Mouse (Mus musculus) ES-E14 (cell line): ENCODE measurements around the gene Acp5.

Experiments used
- HCFC1 ChIP-seq: IDR thresholded peaks from 2 replicates; pipeline ENCODE4 v1.6.1; 2012; ENCODE audit warnings: low read length, inconsistent platforms, borderline replicate concordance; ENCODE audit not compliant: insufficient read depth
- MAFK ChIP-seq: IDR thresholded peaks from 2 replicates; pipeline ENCODE4 v1.6.1; 2014; ENCODE audit warnings: mild to moderate bottlenecking, low read depth, low read length, inconsistent platforms; ENCODE audit not compliant: insufficient read depth

DNA sequence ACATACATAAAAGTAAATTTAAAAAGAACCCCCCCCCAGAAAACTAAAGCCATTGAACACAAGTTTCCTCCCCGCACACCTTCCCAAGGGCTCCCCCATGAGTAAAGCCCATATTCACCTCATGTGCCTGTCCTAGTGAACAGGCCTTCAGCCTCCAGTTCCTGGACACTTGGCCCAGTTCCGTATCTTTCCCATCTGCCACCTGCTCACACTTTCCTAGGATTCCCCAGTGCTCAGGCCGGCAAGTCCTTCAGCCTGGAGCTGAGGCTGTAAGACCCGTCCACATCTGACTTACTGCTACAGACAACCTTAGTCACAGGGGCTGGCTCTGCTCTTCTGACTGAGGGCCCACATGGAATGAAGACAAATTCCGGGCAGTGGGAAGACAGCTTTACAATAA lies 4.2 kb upstream of the Acp5 start:
- TF ChIP-seq MAFK (no peak), HCFC1 (no peak)
